Mouse (Mus musculus) spleen, adult 2 months (tissue): ENCODE measurements around the gene Slc9c1. TPM values are rescaled to one million over a fixed set of nuclear protein-coding genes. Genes with fewer than 3 reads are reported as not detected.

Source experiments
- DNase-seq, 2 experiments: peaks; one replicate each; pipeline versions ENCODE4 v3.0.0 to v3.0.0-alpha.2; 2012 to 2021; ENCODE audit warnings: low spot score in 2 of 2, low read depth in 1 of 2
- H3K27ac ChIP-seq: fragments of 200-500 bp; 2 replicates; pipeline ENCODE4 v1.5.1; 2012; ENCODE audit warnings: low read length, inconsistent platforms; ENCODE audit not compliant: insufficient read depth
- H3K27me3 ChIP-seq: fragments of 200-500 bp; 2 replicates; pipeline ENCODE4 v1.6.1; 2012; ENCODE audit warnings: mild to moderate bottlenecking, moderate library complexity, low read length, inconsistent platforms; ENCODE audit not compliant: control insufficient read depth, insufficient read depth
- H3K36me3 ChIP-seq: fragments of 200-500 bp; 2 replicates; pipeline ENCODE4 v1.6.1; 2012; ENCODE audit warnings: mild to moderate bottlenecking, low read length, inconsistent platforms; ENCODE audit not compliant: control insufficient read depth, insufficient read depth
- H3K4me1 ChIP-seq: fragments of 200-500 bp; 2 replicates; pipeline ENCODE4 v1.6.1; 2011; ENCODE audit warnings: inconsistent platforms; ENCODE audit not compliant: control insufficient read depth, insufficient read depth, insufficient read length
- H3K4me3 ChIP-seq: fragments of 200-500 bp; 2 replicates; pipeline ENCODE4 v1.5.1; 2011; ENCODE audit warnings: mild to moderate bottlenecking, inconsistent platforms; ENCODE audit not compliant: insufficient read depth, insufficient read length; ENCODE audit errors: extremely low read depth
- CTCF ChIP-seq: fragments of 200-500 bp; IDR thresholded peaks from 2 replicates; pipeline ENCODE4 v1.5.1; 2011; ENCODE audit warnings: mild to moderate bottlenecking, inconsistent platforms; ENCODE audit not compliant: insufficient read depth, insufficient read length, insufficient replicate concordance; ENCODE audit errors: extremely low read depth
- POLR2A ChIP-seq: fragments of 200-500 bp; IDR thresholded peaks from 2 replicates; pipeline ENCODE4 v1.6.1; 2011; ENCODE audit warnings: low read depth, low read length, inconsistent platforms
- WGBS: fragments of 180-500 bp; shearing (Covaris S2); methylation state at CpG from one replicate; pipeline ENCODE4 v1.1.7; 2018; 5-methylcytosine and 5-hydroxymethylcytosine counted together
- polyA plus RNA-seq: library from polyadenylated mRNA; depleted of rRNA; stranded (reverse); fragments of >200 nt; gene quantifications from 2 replicates; pipeline ENCODE4 v1.2.3, GENCODE M21; 2012

The Slc9c1 gene
- polyA plus RNA-seq, 1 experiment = not detected

DNA sequence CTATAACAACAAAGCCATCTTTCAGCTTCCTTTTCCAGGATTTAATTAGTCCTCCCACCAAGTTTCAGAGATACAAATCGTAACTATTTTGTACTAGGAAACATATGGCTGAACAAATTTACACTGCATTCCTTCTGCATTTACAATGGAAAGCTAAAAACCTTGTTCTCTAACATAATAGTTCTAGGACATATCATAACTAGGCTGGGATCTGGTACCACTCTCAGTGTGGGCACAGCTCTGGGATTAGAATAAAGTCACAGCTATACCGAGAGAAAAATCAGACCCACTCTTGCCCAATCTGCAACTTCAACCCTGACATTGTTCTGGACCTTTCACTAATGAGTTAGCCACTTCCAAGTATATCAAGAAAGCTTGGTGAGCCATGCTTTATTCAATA, 100.7 kb downstream of the Slc9c1 start:
- Histone ChIP-seq H3K36me3 (no peaks in the 10 kb centered on the region), H3K4me1 (no peaks in the 10 kb centered on the region), H3K4me3 (no peak overlapping the region), H3K27me3 (no peaks in the 10 kb centered on the region), H3K27ac (no peak overlapping the region)
- TF ChIP-seq CTCF (no peak), POLR2A (no peak)
- no peak for DNase-seq
- 89% methylated on average over 2 of the region's 2 CpGs for WGBS

DNA sequence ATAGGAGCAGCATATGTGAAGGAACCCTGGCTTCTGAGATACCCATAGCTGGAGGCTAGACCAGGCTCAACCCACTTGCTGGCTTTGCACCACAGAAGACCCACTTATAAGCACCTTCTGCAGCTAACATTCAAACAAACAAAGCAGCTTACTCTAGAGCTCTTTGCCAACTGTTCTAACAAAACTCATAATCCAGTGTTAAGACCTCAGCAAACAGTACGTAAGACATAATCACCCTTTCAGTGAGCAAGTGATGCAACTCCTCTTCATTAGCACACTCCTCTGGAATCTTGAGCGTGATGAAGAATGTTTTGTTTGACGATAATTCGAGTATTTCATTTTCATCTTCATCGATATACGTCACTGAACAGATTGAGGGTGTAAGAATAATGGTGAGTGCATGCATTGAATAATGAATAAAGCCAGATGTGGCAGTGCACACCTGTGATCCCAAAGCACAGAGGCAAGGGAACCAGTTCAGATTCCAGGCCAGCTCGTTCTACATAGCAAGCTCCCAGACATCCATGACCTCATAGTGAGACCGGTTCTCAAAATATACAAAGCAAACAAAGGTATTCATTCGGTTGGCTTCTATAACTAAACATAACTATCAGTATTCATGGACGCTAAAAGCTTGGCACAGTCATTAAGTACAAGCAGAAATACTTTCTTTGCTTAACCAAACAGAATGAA, 105.1 kb downstream of the Slc9c1 start:
- H3K4me3 ChIP-seq = no peak overlapping the region
- H3K36me3 ChIP-seq = no peaks in the 10 kb centered on the region
- no peak overlapping the region for H3K27ac ChIP-seq
- TF ChIP-seq POLR2A (no peak), CTCF (no peak)
- no peak for DNase-seq
- WGBS = 92% methylated on average over 10 of the region's 10 CpGs
- no peaks in the 10 kb centered on the region for H3K27me3 ChIP-seq
- H3K4me1 ChIP-seq = no peaks in the 10 kb centered on the region

DNA sequence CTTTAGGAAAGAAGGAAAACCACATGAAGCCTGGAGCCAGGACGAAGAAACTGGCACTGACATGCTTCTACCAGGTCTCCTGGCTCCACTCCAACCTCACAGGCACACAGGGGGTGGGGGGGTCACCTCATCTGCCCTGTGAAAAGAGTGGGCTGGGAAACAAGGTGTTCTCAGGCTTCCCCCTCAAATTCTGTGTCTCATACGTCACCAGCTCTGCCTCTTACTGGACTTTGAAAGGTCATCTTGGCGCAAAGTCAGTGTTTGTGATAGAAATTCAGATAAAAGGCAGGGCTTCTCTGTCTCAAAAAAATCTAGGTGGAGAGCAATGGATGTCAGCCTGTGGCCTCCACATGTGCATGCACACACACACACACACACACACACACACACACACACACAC, 106.2 kb downstream of the Slc9c1 start:
- TF ChIP-seq POLR2A (no peak), CTCF (no peak)
- DNase-seq = no peak
- no peaks in the 10 kb centered on the region for H3K36me3 ChIP-seq
- 73% methylated on average over 3 of the region's 3 CpGs for WGBS
- no peaks in the 10 kb centered on the region for H3K27me3 ChIP-seq
- H3K4me3 ChIP-seq = no peak overlapping the region
- H3K4me1 ChIP-seq = no peaks in the 10 kb centered on the region
- H3K27ac ChIP-seq = no peak overlapping the region

DNA sequence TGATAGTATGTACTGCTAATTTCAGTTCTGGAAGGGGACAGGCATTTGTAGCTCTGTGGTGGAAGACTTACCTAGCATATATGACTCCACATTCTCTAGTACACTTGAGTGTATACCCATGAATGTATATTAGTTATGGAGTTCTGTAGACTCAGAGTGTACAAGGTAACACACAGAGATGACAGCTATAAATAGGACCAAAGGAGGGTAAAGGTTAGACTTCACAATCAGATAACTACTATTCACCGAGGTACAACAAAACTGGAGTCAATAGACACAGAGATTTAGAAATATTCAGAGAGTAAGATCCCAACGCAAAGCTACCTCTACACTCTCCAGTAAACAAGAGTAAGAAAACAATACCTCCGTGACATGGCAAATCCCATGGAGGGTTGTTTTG, 108.8 kb downstream of the Slc9c1 start:
- no peak overlapping the region for H3K4me3 ChIP-seq
- no peaks in the 10 kb centered on the region for H3K27me3 ChIP-seq
- TF ChIP-seq POLR2A = no peak
- no peak for TF ChIP-seq CTCF
- no peak for DNase-seq
- no peaks in the 10 kb centered on the region for H3K36me3 ChIP-seq
- H3K4me1 ChIP-seq = no peaks in the 10 kb centered on the region
- 93% methylated on average over 3 of the region's 3 CpGs for WGBS
- no peak overlapping the region for H3K27ac ChIP-seq

DNA sequence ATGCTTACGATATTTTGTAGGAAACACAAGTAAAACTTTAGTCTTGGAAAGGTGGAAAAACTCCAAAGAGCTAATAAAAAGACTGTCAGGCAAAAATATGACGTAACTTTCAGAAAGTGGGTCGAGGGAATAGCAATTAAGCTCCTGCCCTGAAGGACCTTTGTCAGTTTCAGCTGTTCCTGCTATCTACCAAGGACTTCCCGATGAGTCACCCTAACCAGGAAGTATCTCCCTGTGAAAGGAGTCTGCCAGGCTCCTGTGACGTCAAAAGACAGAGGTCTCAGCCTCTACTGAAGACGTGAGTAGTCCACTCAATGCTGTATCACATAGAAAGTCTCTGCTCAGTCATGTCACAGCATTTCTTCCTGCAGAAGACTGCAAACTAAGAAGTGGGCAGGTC, 109.3 kb downstream of the Slc9c1 start:
- Histone ChIP-seq H3K27ac (no peak overlapping the region), H3K27me3 (no peaks in the 10 kb centered on the region), H3K4me3 (no peak overlapping the region), H3K4me1 (no peaks in the 10 kb centered on the region), H3K36me3 (no peaks in the 10 kb centered on the region)
- TF ChIP-seq CTCF (no peak), POLR2A (no peak)
- no peak for DNase-seq
- 55% methylated on average over 6 of the region's 6 CpGs for WGBS

DNA sequence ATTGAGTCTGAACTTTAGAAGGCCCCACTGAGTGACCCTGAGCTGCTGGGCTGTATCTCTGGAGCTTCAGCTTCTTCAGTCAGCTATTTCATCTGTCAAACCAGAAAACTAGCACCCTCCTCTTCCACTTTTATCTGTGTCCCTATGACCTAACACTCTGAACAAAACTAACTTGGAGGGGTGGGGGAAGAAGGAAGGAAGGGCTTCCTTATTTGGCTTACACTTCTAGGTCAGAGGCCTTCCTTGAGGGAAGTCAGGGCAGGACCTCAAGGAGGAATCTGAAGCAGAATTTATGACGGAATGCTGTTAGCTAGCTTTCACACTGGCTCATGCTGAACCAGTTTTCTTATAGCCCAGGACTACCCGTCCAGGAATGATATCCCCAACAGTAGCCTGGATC, 116.4 kb downstream of the Slc9c1 start:
- 74% methylated on average over 2 of the region's 2 CpGs for whole genome bisulfite sequencing
- no peak overlapping the region for H3K27ac ChIP-seq
- TF ChIP-seq CTCF (no peak), POLR2A (no peak)
- peaks cover 2% of the 10 kb centered on the region; the same call in 1 of the 2 replicates for H3K27me3 ChIP-seq
- H3K36me3 ChIP-seq = no peaks in the 10 kb centered on the region
- H3K4me1 ChIP-seq = peaks cover 7% of the 10 kb centered on the region; the same call in 1 of the 2 replicates
- no peak overlapping the region for H3K4me3 ChIP-seq
- no peak for DNase-seq
